22 mouse cellular contexts compared by ENCODE assay signal in the genomic region with DNA sequence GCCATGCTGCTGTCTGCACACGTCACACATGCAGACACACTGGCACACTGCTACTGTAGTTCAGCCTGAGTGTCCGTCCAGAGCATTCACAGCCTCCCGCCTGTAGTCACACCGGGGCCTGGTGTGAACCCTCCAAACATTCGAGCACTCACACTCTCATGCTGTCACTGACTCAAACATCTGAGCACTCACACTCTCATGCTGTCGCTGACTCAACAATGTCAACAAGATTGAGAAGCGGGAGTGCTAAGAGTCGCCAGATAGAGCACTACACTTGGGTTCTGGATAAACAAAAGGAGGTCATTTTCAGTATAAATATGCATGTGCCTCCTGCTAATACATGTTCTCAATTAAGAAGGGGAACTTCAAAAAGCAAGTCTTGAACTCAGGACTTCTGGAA. TPM values are rescaled to one million over a fixed set of nuclear protein-coding genes. Genes with fewer than 3 reads are reported as not detected.
DNase-seq lines count a peak whose midpoint lies in the region; ATAC-seq and TF ChIP-seq lines count a peak whose summit lies in the region.
"Had no signal": no experiment of that assay in that cellular context is flagged by ENCODE, and none has a peak within 500 bp of the region (broad histone marks: within the 10 kb centered on the region; RNA-seq: fewer than 3 reads in every experiment).

No protein-coding gene starts in this region.

- no peaks in the 10 kb centered on the region for H3K9me3 ChIP-seq in lung, postnatal 0 days (ENCODE audit: low read length)
- no peaks in the 10 kb centered on the region for H3K9me3 ChIP-seq in stomach, postnatal 0 days (ENCODE audit: control insufficient read depth, low read length)
- H3K9me3 ChIP-seq: G1E had no signal

- TF ChIP-seq EP300 in lung, postnatal 0 days (IDR thresholded peaks at IDR 0.05): peak; percentile 30; the same call in 1 of the 2 replicates
- TF ChIP-seq EP300 in stomach, postnatal 0 days (optimal IDR thresholded peaks at IDR 0.05): no peak

- peak; percentile 62 for DNase-seq in lung, postnatal 0 days (ENCODE audit: low spot score)
- DNase-seq in lung, adult 2 months: no peak
- peak; percentile 22 for DNase-seq in lung, postnatal 36 days
- no peak for DNase-seq in lung, postnatal 10 days
- DNase-seq in stomach, postnatal 0 days (ENCODE audit: low spot score): peak; percentile 35
- no peak for DNase-seq in frontal cortex, postnatal 10 days (ENCODE audit: low spot score in 2 of 2)
- DNase-seq in kidney, postnatal 10 days: no peak
- DNase-seq: adrenal gland, adult 2 months; adrenal gland, adult 8-10 months; adrenal gland, postnatal 10 days; adrenal gland, postnatal 14 days; adrenal gland, postnatal 25 days; adrenal gland, postnatal 36 days; B cell, adult 2 months; cerebellum, adult 11 months; cerebellum, adult 11-12 months had no signal

- no peak for TF ChIP-seq CTCF in lung, postnatal 0 days (IDR thresholded peaks at IDR 0.05)
- TF ChIP-seq CTCF in lung, adult 2 months (IDR thresholded peaks at IDR 0.05; ENCODE audit: insufficient read depth, low read length): no peak
- no peak for TF ChIP-seq CTCF in stomach, postnatal 0 days (IDR thresholded peaks at IDR 0.05; ENCODE audit: low read depth)

- no peaks in the 10 kb centered on the region for H3K27me3 ChIP-seq in lung, postnatal 0 days (replicated peaks; ENCODE audit: insufficient read depth, low read length)
- no peaks in the 10 kb centered on the region for H3K27me3 ChIP-seq in myocyte (ENCODE audit: control insufficient read depth, insufficient read depth, insufficient read length)
- H3K27me3 ChIP-seq in stomach, postnatal 0 days (ENCODE audit: control insufficient read depth, insufficient read depth, low read length): no peaks in the 10 kb centered on the region
- H3K27me3 ChIP-seq: CH12.LX, Patski had no signal

- H3K27ac ChIP-seq in lung, postnatal 0 days (ENCODE audit: low read length): no peak overlapping the region
- no peak overlapping the region for H3K27ac ChIP-seq in stomach, postnatal 0 days (replicated peaks)

- no peak overlapping the region for H3K9ac ChIP-seq in lung, postnatal 0 days (replicated peaks; ENCODE audit: low read depth)
- H3K9ac ChIP-seq in stomach, postnatal 0 days (ENCODE audit: low read length): no peak overlapping the region

- peaks cover 27% of the 10 kb centered on the region; the same call in 1 of the 2 replicates for H3K36me3 ChIP-seq in lung, postnatal 0 days (ENCODE audit: insufficient read depth, low read length)
- H3K36me3 ChIP-seq in myocyte (ENCODE audit: control insufficient read depth, insufficient read depth): peaks cover 80% of the 10 kb centered on the region
- H3K36me3 ChIP-seq in stomach, postnatal 0 days (ENCODE audit: control insufficient read depth, insufficient read depth, low read length): peaks cover 39% of the 10 kb centered on the region

- peak; percentile 65 for ATAC-seq in lung, postnatal 0 days
- ATAC-seq in stomach, postnatal 0 days (ENCODE audit: low FRiP score, low TSS enrichment): peak; percentile 66
- ATAC-seq: activated CD4-positive, CD25-positive, alpha-beta regulatory T cell, adult 4 months; CD4-positive, CD25-positive, alpha-beta regulatory T cell, adult 4 months; Patski had no signal

- H3K4me2 ChIP-seq in lung, postnatal 0 days (replicated peaks; ENCODE audit: low read depth, low read length): no peak overlapping the region
- H3K4me2 ChIP-seq in myocyte (ENCODE audit: low read depth): no peak overlapping the region
- H3K4me2 ChIP-seq in stomach, postnatal 0 days (replicated peaks; ENCODE audit: low read depth): no peak overlapping the region

- WGBS in lung, postnatal 0 days: 63% methylated on average over 8 of the region's 8 CpGs
- 66% methylated on average over 8 of the region's 8 CpGs for WGBS in lung, adult 2 months
- WGBS in stomach, postnatal 0 days: 72% methylated on average over 8 of the region's 8 CpGs

- H3K79me2 ChIP-seq in myocyte (ENCODE audit: control insufficient read depth, insufficient read depth): no peaks in the 10 kb centered on the region

- TF ChIP-seq POLR2A in lung, adult 2 months (IDR thresholded peaks at IDR 0.05; ENCODE audit: borderline replicate concordance, extremely low read depth, low read depth, low read length): no peak
- TF ChIP-seq POLR2A in myocyte (IDR thresholded peaks at IDR 0.05; ENCODE audit: insufficient read length, low read depth): peak; percentile 29

- H3ac ChIP-seq in myocyte (ENCODE audit: control insufficient read depth, insufficient read length): no peak overlapping the region

- H3K4me1 ChIP-seq in lung, postnatal 0 days (ENCODE audit: insufficient read depth, low read depth, low read length): no peaks in the 10 kb centered on the region
- no peaks in the 10 kb centered on the region for H3K4me1 ChIP-seq in lung, adult 2 months (ENCODE audit: control insufficient read depth, insufficient read depth, low read length)
- H3K4me1 ChIP-seq in stomach, postnatal 0 days (replicated peaks; ENCODE audit: control insufficient read depth, insufficient read depth): no peaks in the 10 kb centered on the region

- H3K4me3 ChIP-seq in lung, postnatal 0 days (ENCODE audit: low read depth, low read length): no peak overlapping the region
- no peak overlapping the region for H3K4me3 ChIP-seq in lung, adult 2 months (replicated peaks; ENCODE audit: extremely low read depth, low read depth, low read length)
- H3K4me3 ChIP-seq in myocyte: no peak overlapping the region
- no peak overlapping the region for H3K4me3 ChIP-seq in stomach, postnatal 0 days (ENCODE audit: low read depth, low read length)

TF ChIP-seq in myocyte, 11 proteins besides CTCF, POLR2A, EP300 and RAD21:
- TF ChIP-seq POLR2AphosphoS2 (IDR thresholded peaks at IDR 0.05; ENCODE audit: insufficient read length, low read depth): peak; percentile 72
- TF ChIP-seq REST (IDR thresholded peaks at IDR 0.05; ENCODE audit: insufficient read depth, insufficient read length): no peak

RNA-seq across cellular contexts. Expression of a gene that starts 18.1 kb away (rescaled TPM):
- polyA plus RNA-seq in lung, postnatal 0 days (2015; fragmentation: Nextera tagmentation; extraction: Ambion mirVana): 41.8 and 43.1 TPM in 2 replicates
- 7.7 and 11.8 TPM in 2 replicates for polyA plus RNA-seq in lung, adult 2 months (2012; rRNA removed)
- polyA plus RNA-seq in myocyte (2012; fragmentation: generic; extraction: Trizol): 247 TPM
- polyA plus RNA-seq in stomach, postnatal 0 days (2015; fragmentation: Nextera tagmentation; extraction: Ambion mirVana): 65.6 and 66.4 TPM in 2 replicates

RNA-seq across cellular contexts. Expression of a gene that starts 28.6 kb away (rescaled TPM):
- 3.8 TPM in 2 replicates for polyA plus RNA-seq in lung, postnatal 0 days (2015; fragmentation: Nextera tagmentation; extraction: Ambion mirVana)
- polyA plus RNA-seq in lung, adult 2 months (2012; rRNA removed): 8.0 and 9.7 TPM in 2 replicates
- polyA plus RNA-seq in myocyte (2012; fragmentation: generic; extraction: Trizol): 38.3 TPM
- 9.5 and 9.7 TPM in 2 replicates for polyA plus RNA-seq in stomach, postnatal 0 days (2015; fragmentation: Nextera tagmentation; extraction: Ambion mirVana)
- polyA plus RNA-seq: activated CD4-positive, CD25-positive, alpha-beta regulatory T cell, adult 4 months; CD4-positive, CD25-positive, alpha-beta regulatory T cell, adult 4 months; G1E had no signal

RNA-seq across cellular contexts. Expression of a gene that starts 35.8 kb away (rescaled TPM):
- 89.2 and 90.8 TPM in 2 replicates for polyA plus RNA-seq in lung, postnatal 0 days (2015; fragmentation: Nextera tagmentation; extraction: Ambion mirVana)
- polyA plus RNA-seq in lung, adult 2 months (2012; rRNA removed): 147 and 242 TPM in 2 replicates
- polyA plus RNA-seq in myocyte (2012; fragmentation: generic; extraction: Trizol): 666 TPM
- polyA plus RNA-seq in stomach, postnatal 0 days (2015; fragmentation: Nextera tagmentation; extraction: Ambion mirVana): 130 and 141 TPM in 2 replicates

RNA-seq across cellular contexts. Expression of a gene that starts 36.2 kb away (rescaled TPM):
- 80.3 and 88.8 TPM in 2 replicates for polyA plus RNA-seq in lung, postnatal 0 days (2015; fragmentation: Nextera tagmentation; extraction: Ambion mirVana)
- 23.6 and 34.4 TPM in 2 replicates for polyA plus RNA-seq in lung, adult 2 months (2012; rRNA removed)
- polyA plus RNA-seq in myocyte (2012; fragmentation: generic; extraction: Trizol): 95.3 TPM
- 75.8 and 77.0 TPM in 2 replicates for polyA plus RNA-seq in stomach, postnatal 0 days (2015; fragmentation: Nextera tagmentation; extraction: Ambion mirVana)

RNA-seq across cellular contexts. Expression of a gene that starts 49.4 kb away (rescaled TPM):
- polyA plus RNA-seq in lung, postnatal 0 days (2015; fragmentation: Nextera tagmentation; extraction: Ambion mirVana): 24.8 and 30.0 TPM in 2 replicates
- polyA plus RNA-seq in lung, adult 2 months (2012; rRNA removed): 35.8 and 39.0 TPM in 2 replicates
- 37.9 TPM for polyA plus RNA-seq in myocyte (2012; fragmentation: generic; extraction: Trizol)
- 18.8 and 20.5 TPM in 2 replicates for polyA plus RNA-seq in stomach, postnatal 0 days (2015; fragmentation: Nextera tagmentation; extraction: Ambion mirVana)

Comparison
In these comparisons a context has a peak if more than half of its experiments do, and no peak if none do; other contexts are left out.
1. DNase-seq: peak in lung, postnatal 0 days (single experiment), lung, postnatal 36 days (single experiment) and stomach, postnatal 0 days (single experiment); none in lung, adult 2 months (single experiment), lung, postnatal 10 days (single experiment), frontal cortex, postnatal 10 days (0 of 2) and kidney, postnatal 10 days (single experiment).